Mouse (Mus musculus) ES-E14 (cell line): ENCODE measurements around the gene Cmss1. TPM values are rescaled to one million over a fixed set of nuclear protein-coding genes. Genes with fewer than 3 reads are reported as not detected.

Experiments used
- DNase-seq: peaks from one replicate; pipeline ENCODE4 v3.0.0-alpha.2; 2013; ENCODE audit warnings: low read depth, low spot score
- H3K27ac ChIP-seq: 2 replicates; pipeline ENCODE4 v1.5.1; 2012; ENCODE audit warnings: low read depth, mild to moderate bottlenecking, low read length, moderate library complexity, mixed read lengths; ENCODE audit not compliant: poor library complexity, insufficient read depth, severe bottlenecking
- H3K36me3 ChIP-seq: 2 replicates; pipeline ENCODE4 v1.6.1; 2012; ENCODE audit warnings: mild to moderate bottlenecking, low read length, moderate library complexity, mixed read lengths; ENCODE audit not compliant: control insufficient read depth, poor library complexity, insufficient read depth, severe bottlenecking
- H3K4me1 ChIP-seq, 2 experiments: fragments of 150-350 bp in 1 of 2; sonication (generic) in 1 of 2; 2 replicates each; pipeline ENCODE4 v1.6.1; 2012; ENCODE audit warnings: low read length in 2 of 2, mild to moderate bottlenecking in 1 of 2, mixed read lengths in 1 of 2; ENCODE audit not compliant: control insufficient read depth in 2 of 2, insufficient read depth in 2 of 2, poor library complexity in 1 of 2
- H3K4me3 ChIP-seq, 2 experiments: fragments of 150-350 bp in 1 of 2; sonication (generic) in 1 of 2; 2 replicates each; pipeline ENCODE4 v1.5.1; 2012; ENCODE audit warnings: low read length in 2 of 2, low read depth in 1 of 2, mild to moderate bottlenecking in 1 of 2, mixed read lengths in 1 of 2; ENCODE audit not compliant: insufficient read depth in 1 of 2, poor library complexity in 1 of 2, severe bottlenecking in 1 of 2
- H3K9ac ChIP-seq: 2 replicates; pipeline ENCODE4 v1.6.1; 2012; ENCODE audit warnings: low read depth, mild to moderate bottlenecking, low read length, mixed read lengths; ENCODE audit not compliant: poor library complexity, insufficient read depth, severe bottlenecking
- H3K9me3 ChIP-seq: fragments of 150-350 bp; sonication (generic); 2 replicates; pipeline ENCODE4 v1.6.1; 2012; ENCODE audit warnings: low read depth, mild to moderate bottlenecking, low read length; ENCODE audit not compliant: control insufficient read depth, insufficient read depth
- CHD2 ChIP-seq: IDR thresholded peaks from 2 replicates; pipeline ENCODE4 v1.6.1; 2014; ENCODE audit warnings: mild to moderate bottlenecking, low read depth, low read length, inconsistent platforms
- HCFC1 ChIP-seq: IDR thresholded peaks from 2 replicates; pipeline ENCODE4 v1.6.1; 2012; ENCODE audit warnings: low read length, inconsistent platforms, borderline replicate concordance; ENCODE audit not compliant: insufficient read depth
- MAFK ChIP-seq: IDR thresholded peaks from 2 replicates; pipeline ENCODE4 v1.6.1; 2014; ENCODE audit warnings: mild to moderate bottlenecking, low read depth, low read length, inconsistent platforms; ENCODE audit not compliant: insufficient read depth
- ZC3H11A ChIP-seq: IDR thresholded peaks from 2 replicates; pipeline ENCODE4 v1.6.1; 2012; ENCODE audit warnings: low read depth, mild to moderate bottlenecking, inconsistent platforms, low read length, borderline replicate concordance
- ZNF384 ChIP-seq: IDR thresholded peaks from 2 replicates; pipeline ENCODE4 v1.6.1; 2012; ENCODE audit warnings: low read depth, low read length, inconsistent platforms
- in situ Hi-C, 2 experiments: fragments of 600-800 bp; cut with MboI; formaldehyde crosslinking; loops; one replicate each; pipeline ENCODE4 v1.15.1; 2025; ENCODE audit warnings: low sequenced_read_pairs in 2 of 2, inconsistent platforms in 1 of 2; ENCODE audit not compliant: unreplicated experiment in 2 of 2
- total RNA-seq: library from RNA; depleted of rRNA; stranded (reverse); fragments of 300-350 nt; gene quantifications from 2 replicates; pipeline ENCODE4 v1.2.3, GENCODE M21; 2012

Gene Cmss1
- total RNA-seq, 1 experiment, result 58.7 TPM

- H3K9ac ChIP-seq, result no peak overlapping the region
- in situ Hi-C loops, result no loop called here
- no peak overlapping the region for H3K27ac ChIP-seq
- DNase-seq, result no peak
- TF ChIP-seq ZC3H11A, result no peak
- no peak for TF ChIP-seq HCFC1
- no peak for TF ChIP-seq ZNF384
- TF ChIP-seq CHD2, result no peak
- no peak for TF ChIP-seq MAFK
- no peaks in the 10 kb centered on the region for H3K4me1 ChIP-seq
- H3K4me3 ChIP-seq, result no peak overlapping the region
- no peaks in the 10 kb centered on the region for H3K36me3 ChIP-seq
- no peaks in the 10 kb centered on the region for H3K9me3 ChIP-seq
Measured at GRCm38 (mm10) chr16:57534811-57535210, 71.9 kb downstream of the Cmss1 start.

DNA sequence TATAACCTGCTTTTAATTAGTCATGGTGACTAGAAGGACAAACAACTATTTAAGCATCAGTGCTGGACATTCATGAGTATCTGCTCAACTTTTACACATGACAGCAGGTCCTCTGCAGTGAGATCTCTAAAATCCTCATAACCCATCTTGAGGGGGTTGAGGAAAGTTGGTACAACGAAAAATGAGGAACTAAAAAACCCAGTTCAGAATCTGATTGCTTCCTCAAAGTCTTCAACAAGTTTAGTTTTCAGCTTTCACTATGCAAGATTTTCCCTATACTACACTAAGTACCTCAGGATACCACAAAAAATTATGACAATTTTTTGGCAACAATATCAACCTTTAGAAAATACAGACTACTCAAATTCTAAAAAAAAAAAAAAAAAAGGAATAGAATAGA, 72.3 kb downstream of the Cmss1 start:
- H3K9ac ChIP-seq, result no peak overlapping the region
- no peak overlapping the region for H3K27ac ChIP-seq
- no peak for DNase-seq
- H3K4me3 ChIP-seq, result no peak overlapping the region
- in situ Hi-C loops, result no loop called here
- H3K9me3 ChIP-seq, result no peaks in the 10 kb centered on the region
- H3K4me1 ChIP-seq, result no peaks in the 10 kb centered on the region
- H3K36me3 ChIP-seq, result no peaks in the 10 kb centered on the region
- TF ChIP-seq HCFC1 (no peak), ZNF384 (no peak), CHD2 (no peak), MAFK (no peak), ZC3H11A (no peak)

DNA sequence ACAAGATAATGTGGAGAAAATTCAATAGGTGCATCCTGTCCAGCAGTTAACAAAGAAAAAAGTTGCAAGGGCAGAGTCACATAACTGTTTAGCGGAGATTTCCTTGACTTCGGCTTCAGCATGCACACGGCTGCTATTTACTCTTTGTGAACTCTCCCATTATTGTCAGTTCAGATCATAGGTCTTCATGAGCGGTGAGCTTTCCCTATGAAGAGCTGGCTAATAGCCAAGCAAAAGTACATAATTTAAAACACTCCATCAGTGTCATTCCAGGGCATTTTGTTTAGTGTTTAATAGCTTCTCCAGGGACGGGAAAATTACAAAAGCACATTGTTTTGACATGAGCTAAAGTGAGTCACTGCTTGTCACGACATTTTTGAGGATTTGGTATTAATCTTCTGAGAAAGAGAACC, 74.6 kb downstream of the Cmss1 start:
- Histone ChIP-seq H3K4me1 (no peaks in the 10 kb centered on the region), H3K27ac (no peak overlapping the region), H3K36me3 (no peaks in the 10 kb centered on the region), H3K9me3 (no peaks in the 10 kb centered on the region), H3K4me3 (no peak overlapping the region), H3K9ac (no peak overlapping the region)
- no peak for TF ChIP-seq MAFK
- no peak for TF ChIP-seq HCFC1
- TF ChIP-seq CHD2, result no peak
- no peak for TF ChIP-seq ZNF384
- no peak for TF ChIP-seq ZC3H11A
- in situ Hi-C loops, result no loop called here
- no peak for DNase-seq

GRCm38 (mm10) chr16:57530547-57530946, 76.1 kb downstream of the Cmss1 start:
- no peaks in the 10 kb centered on the region for H3K36me3 ChIP-seq
- in situ Hi-C loops, result no loop called here
- TF ChIP-seq CHD2 (no peak), ZNF384 (no peak), ZC3H11A (no peak), MAFK (no peak), HCFC1 (no peak)

GRCm38 (mm10) chr16:57528457-57528856, 78.2 kb downstream of the Cmss1 start:
- H3K27ac ChIP-seq, result no peak overlapping the region
- in situ Hi-C loops, result no loop called here
- H3K36me3 ChIP-seq, result no peaks in the 10 kb centered on the region
- no peak for TF ChIP-seq ZC3H11A
- no peak for TF ChIP-seq ZNF384
- no peak for TF ChIP-seq MAFK
- no peak for TF ChIP-seq HCFC1
- no peak for TF ChIP-seq CHD2
- H3K4me1 ChIP-seq, result no peaks in the 10 kb centered on the region
- no peaks in the 10 kb centered on the region for H3K9me3 ChIP-seq
- H3K4me3 ChIP-seq, result no peak overlapping the region
- no peak for DNase-seq
- no peak overlapping the region for H3K9ac ChIP-seq

More at GRCm38 (mm10) chr16:57530547-57530946, 76.1 kb downstream of the Cmss1 start:
- Histone ChIP-seq H3K4me1 (no peaks in the 10 kb centered on the region), H3K4me3 (no peak overlapping the region), H3K27ac (no peak overlapping the region), H3K9ac (no peak overlapping the region), H3K9me3 (no peaks in the 10 kb centered on the region)
- DNase-seq, result no peak
